7 mouse cellular contexts compared by ENCODE assay signal in the genomic region with DNA sequence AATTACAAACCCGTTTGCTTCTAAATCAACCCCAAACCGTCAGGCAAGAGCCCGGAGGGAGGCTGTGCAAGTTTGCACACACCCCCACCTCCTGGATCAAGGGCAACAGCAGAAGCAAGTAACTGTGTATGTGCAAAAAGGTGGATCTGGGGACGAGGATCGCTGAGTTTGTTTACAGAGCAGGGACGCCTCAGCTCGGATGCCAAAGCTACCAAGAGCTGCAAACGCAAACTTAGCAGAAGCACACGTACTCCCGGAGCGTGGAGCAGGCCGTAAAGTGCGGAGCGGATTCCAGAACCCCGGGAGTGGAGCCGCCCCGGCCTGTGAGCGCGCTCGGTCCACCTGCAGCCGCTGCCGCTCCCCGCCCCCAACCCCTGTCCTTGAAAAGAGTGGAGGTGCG. TPM values are rescaled to one million over a fixed set of nuclear protein-coding genes. Genes with fewer than 3 reads are reported as not detected.
DNase-seq lines count a peak whose midpoint lies in the region; ATAC-seq and TF ChIP-seq lines count a peak whose summit lies in the region.

No protein-coding gene starts in this region.

- H3K9ac ChIP-seq in intestine, embryonic 16.5 days (ENCODE audit: low read depth, low read length), result peak overlapping the region; percentile 90
- peak overlapping the region; percentile 98 for H3K9ac ChIP-seq in midbrain, embryonic 11.5 days (ENCODE audit: low read length)

- H3K27ac ChIP-seq in intestine, embryonic 16.5 days (ENCODE audit: low read length), result peak overlapping the region; percentile 99
- H3K27ac ChIP-seq in midbrain, embryonic 11.5 days (ENCODE audit: low read depth, low read length), result peak overlapping the region; percentile 99
- H3K27ac ChIP-seq in small intestine, adult 2 months (ENCODE audit: insufficient read depth, low read depth, low read length), result peak overlapping the region; percentile 99

- peak; percentile 58; the same call in 1 of the 2 replicates for TF ChIP-seq POLR2A in small intestine, adult 2 months (IDR thresholded peaks at IDR 0.05; ENCODE audit: low read depth, low read length)

- H3K27me3 ChIP-seq in intestine, embryonic 16.5 days (replicated peaks; ENCODE audit: control insufficient read depth, insufficient read depth, low read length), result no peaks in the 10 kb centered on the region
- H3K27me3 ChIP-seq in midbrain, embryonic 11.5 days (ENCODE audit: control insufficient read depth, insufficient read depth, low read length), result no peaks in the 10 kb centered on the region
- no peaks in the 10 kb centered on the region for H3K27me3 ChIP-seq in small intestine, adult 2 months (ENCODE audit: control insufficient read depth, insufficient read depth, low read length)

- H3K4me3 ChIP-seq in intestine, embryonic 16.5 days (ENCODE audit: low read length), result peak overlapping the region; percentile 95
- peak overlapping the region; percentile 98 for H3K4me3 ChIP-seq in midbrain, embryonic 11.5 days (ENCODE audit: low read depth, low read length)
- peak overlapping the region; percentile 84 for H3K4me3 ChIP-seq in small intestine, adult 2 months (ENCODE audit: low read depth, low read length)

- TF ChIP-seq CTCF in small intestine, adult 2 months (IDR thresholded peaks at IDR 0.05; ENCODE audit: extremely low read depth, insufficient read length, insufficient replicate concordance, low read depth, low read length), result no peak

- intact Hi-C loops in left cerebral cortex, postnatal 36 days (cut with DNase I), result loop anchor here (5.0 to 10.0 kb wide), 9 partner anchors 155 to 1137 kb away; no protein-coding TSS in a partner anchor

- peak; percentile 93 for DNase-seq in adrenal gland, adult 8-10 months
- DNase-seq in embryo, embryonic 9.5 days (ENCODE audit: extremely low spot score), result peak; percentile 91
- peak; percentile 81 to 92 for DNase-seq in gastrocnemius, postnatal 4 days (ENCODE audit: low spot score in 2 of 2)
- peak; percentile 96 for DNase-seq in left cerebral cortex, postnatal 36 days (ENCODE audit: low spot score in 2 of 2)
- peak; percentile 99 for DNase-seq in midbrain, embryonic 11.5 days (ENCODE audit: low spot score, missing footprints)

- ATAC-seq in intestine, embryonic 16.5 days, result peak; percentile 80
- ATAC-seq in midbrain, embryonic 11.5 days (ENCODE audit: low FRiP score), result peak; percentile 79

- peak overlapping the region; percentile 87 for H3K4me2 ChIP-seq in intestine, embryonic 16.5 days (ENCODE audit: low read depth, low read length)
- H3K4me2 ChIP-seq in midbrain, embryonic 11.5 days, result peak overlapping the region; percentile 79

- under 1% methylated on average over 24 of the region's 24 CpGs for WGBS in intestine, embryonic 16.5 days
- under 1% methylated on average over 24 of the region's 24 CpGs for WGBS in midbrain, embryonic 11.5 days
- WGBS in small intestine, adult 2 months, result 1% methylated on average over 24 of the region's 24 CpGs

- H3K36me3 ChIP-seq in intestine, embryonic 16.5 days (ENCODE audit: control insufficient read depth, insufficient read depth, low read length), result no peaks in the 10 kb centered on the region
- no peaks in the 10 kb centered on the region; the same call in 1 of the 2 replicates for H3K36me3 ChIP-seq in midbrain, embryonic 11.5 days (ENCODE audit: control insufficient read depth, insufficient read depth, low read length)
- peaks cover 12% of the 10 kb centered on the region for H3K36me3 ChIP-seq in small intestine, adult 2 months (ENCODE audit: control insufficient read depth, insufficient read depth, low read length)

- no peaks in the 10 kb centered on the region for H3K9me3 ChIP-seq in intestine, embryonic 16.5 days (ENCODE audit: control insufficient read depth, low read length)
- no peaks in the 10 kb centered on the region for H3K9me3 ChIP-seq in midbrain, embryonic 11.5 days (ENCODE audit: control insufficient read depth, low read length)

- H3K4me1 ChIP-seq in intestine, embryonic 16.5 days (ENCODE audit: control insufficient read depth, insufficient read depth, low read length), result peaks cover 14% of the 10 kb centered on the region
- H3K4me1 ChIP-seq in midbrain, embryonic 11.5 days (ENCODE audit: control insufficient read depth, insufficient read depth, low read length), result peaks cover 13% of the 10 kb centered on the region
- H3K4me1 ChIP-seq in small intestine, adult 2 months (ENCODE audit: control insufficient read depth, insufficient read depth, insufficient read length, low read length), result peaks cover 6% of the 10 kb centered on the region

RNA-seq across cellular contexts. Expression of a gene that starts 0.9 kb away (rescaled TPM):
- total RNA-seq in adrenal gland, adult 8-10 months (2022), result 10 to 100 TPM; 37.2 to 87.3 (median 63.5) TPM
- total RNA-seq in gastrocnemius, postnatal 4 days (2021), result 10 to 100 TPM; 37.6 to 41.5 TPM
- polyA plus RNA-seq in intestine, embryonic 16.5 days (2015; fragmentation: Nextera tagmentation; extraction: Ambion mirVana), result 21.8 and 41.6 TPM in 2 replicates
- total RNA-seq in left cerebral cortex, postnatal 36 days (2021), result 10 to 100 TPM; 44.2 to 45.0 TPM
- polyA plus RNA-seq in midbrain, embryonic 11.5 days (2014; fragmentation: Nextera tagmentation; extraction: Ambion mirVana), result 90.4 and 95.8 TPM in 2 replicates
- 48.2 and 143 TPM in 2 replicates for polyA plus RNA-seq in small intestine, adult 2 months (2012; rRNA removed)

Comparison
In these comparisons a context has a peak if more than half of its experiments do, and no peak if none do; other contexts are left out.
1. Peak in every context shown above with its lines: DNase-seq, ATAC-seq, H3K4me3 ChIP-seq and H3K27ac ChIP-seq.